Mouse (Mus musculus) neural tube, embryonic 11.5 days (tissue): ENCODE results near the gene Gm9821. TPM values are rescaled to one million over a fixed set of nuclear protein-coding genes. Genes with fewer than 3 reads are reported as not detected.
A peak's percentile ranks its signal among the peaks of the same experiment; 100 is the strongest.

Experiments used
- ATAC-seq: fragments of 200-750 bp; cut with Nextera tagmentation; 2 replicates; pipeline ENCODE4 v1.8.0; 2017; ENCODE audit warnings: moderate number of reproducible peaks, mild to moderate bottlenecking, moderate TSS enrichment, moderate library complexity; ENCODE audit not compliant: insufficient read depth, low FRiP score, low TSS enrichment
- DNase-seq: peaks from one replicate; pipeline ENCODE4 v3.0.0-alpha.2; 2015; ENCODE audit warnings: low spot score
- H3K27ac ChIP-seq: fragments of 300-500 bp; sonication (generic); 2 replicates; pipeline ENCODE4 v1.5.1; 2014; ENCODE audit warnings: low read depth, mild to moderate bottlenecking, low read length
- H3K27me3 ChIP-seq: fragments of 300-500 bp; sonication (generic); 2 replicates; pipeline ENCODE4 v1.6.1; 2014; ENCODE audit warnings: mild to moderate bottlenecking, low read length, mixed read lengths; ENCODE audit not compliant: control insufficient read depth, insufficient read depth
- H3K36me3 ChIP-seq: fragments of 300-500 bp; sonication (generic); 2 replicates; pipeline ENCODE4 v1.6.1; 2014; ENCODE audit warnings: mild to moderate bottlenecking, low read length, moderate library complexity, mixed read lengths; ENCODE audit not compliant: control insufficient read depth, insufficient read depth
- H3K4me1 ChIP-seq: fragments of 300-500 bp; sonication (generic); 2 replicates; pipeline ENCODE4 v1.6.1; 2014; ENCODE audit warnings: low read length, mixed read lengths; ENCODE audit not compliant: control insufficient read depth, insufficient read depth
- H3K4me2 ChIP-seq: fragments of 300-500 bp; sonication (generic); 2 replicates; pipeline ENCODE4 v1.6.1; 2014; ENCODE audit warnings: low read depth, mild to moderate bottlenecking, moderate library complexity
- H3K4me3 ChIP-seq: fragments of 300-500 bp; sonication (generic); 2 replicates; pipeline ENCODE4 v1.5.1; 2014; ENCODE audit warnings: low read depth, low read length
- H3K9ac ChIP-seq: fragments of 300-500 bp; sonication (generic); 2 replicates; pipeline ENCODE4 v1.6.1; 2014; ENCODE audit warnings: mild to moderate bottlenecking, low read length
- H3K9me3 ChIP-seq: fragments of 300-500 bp; sonication (generic); 2 replicates; pipeline ENCODE4 v1.6.1; 2016; ENCODE audit warnings: low read length; ENCODE audit not compliant: control insufficient read depth
- WGBS: fragments of 180-500 bp; shearing (Covaris S2); extraction: QIAGEN DNeasy Blood & Tissue Kit; methylation state at CpG from one replicate; pipeline ENCODE4 v1.1.7; 2014; 5-methylcytosine and 5-hydroxymethylcytosine counted together
- polyA plus RNA-seq: library from polyadenylated mRNA; unstranded; fragments of >200 nt; fragmentation: Nextera tagmentation; extraction: Ambion mirVana; gene quantifications from 2 replicates; pipeline ENCODE4 v1.2.1, GENCODE M21; 2014

Gm9821 gene
- polyA plus RNA-seq, 1 experiment from 2014 or later, result 0.58 TPM

- Histone ChIP-seq H3K4me2 (no peak overlapping the region), H3K9me3 (no peaks in the 10 kb centered on the region), H3K27me3 (no peaks in the 10 kb centered on the region), H3K4me1 (peaks cover 22% of the 10 kb centered on the region), H3K27ac (no peak overlapping the region), H3K9ac (no peak overlapping the region), H3K4me3 (no peak overlapping the region), H3K36me3 (no peaks in the 10 kb centered on the region)
- WGBS, result 47% methylated on average over 10 of the region's 10 CpGs
- no peak for ATAC-seq
- DNase-seq, result peak; percentile 44
Measured at GRCm38 (mm10) chr2:91958701-91959457, 13.4 kb downstream of the Gm9821 start.

DNA sequence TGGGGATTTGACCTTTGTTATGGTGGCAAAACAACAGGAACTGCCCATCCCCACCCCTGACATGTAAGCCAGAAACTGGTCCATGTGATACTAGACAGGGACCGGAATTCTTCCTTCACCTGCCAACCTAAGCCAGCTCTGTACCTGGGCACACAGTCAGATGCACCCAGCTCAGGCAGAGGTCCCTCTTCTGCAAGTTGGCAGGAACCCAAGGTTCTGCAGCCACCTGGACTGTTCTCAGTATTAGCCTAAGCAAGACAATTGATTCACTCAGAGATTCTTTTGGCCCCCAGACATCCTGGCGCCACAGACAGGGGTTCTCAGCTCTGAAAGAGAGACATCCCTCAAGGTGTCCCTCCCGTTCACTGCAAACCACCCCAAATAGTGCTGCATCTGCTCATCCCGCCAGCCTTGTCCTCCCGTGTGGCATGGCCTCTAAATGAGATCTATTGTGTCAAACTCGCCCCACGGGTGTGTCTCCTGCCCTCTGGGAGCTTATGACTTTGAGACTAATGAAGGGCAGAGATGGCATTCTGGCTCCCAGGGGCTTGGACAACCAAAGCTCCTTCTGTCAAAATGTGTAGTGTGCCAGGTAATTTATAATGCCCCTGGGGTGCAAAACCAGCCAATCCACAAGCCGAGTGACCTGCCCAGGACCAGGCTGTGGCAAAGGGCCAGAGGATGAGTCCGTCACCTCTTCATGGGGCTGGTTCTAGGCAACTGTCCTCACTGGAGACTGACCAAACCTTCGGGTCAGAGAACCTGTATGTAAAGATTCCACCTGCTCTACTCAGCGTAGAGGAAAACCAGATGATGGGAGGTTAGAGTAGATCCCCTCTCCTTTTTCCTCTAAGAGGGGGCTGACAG lies 14.3 kb downstream of the Gm9821 start:
- 77% methylated on average over 11 of the region's 11 CpGs for WGBS
- Histone ChIP-seq H3K4me3 (no peak overlapping the region), H3K4me1 (peaks cover 18% of the 10 kb centered on the region), H3K36me3 (no peaks in the 10 kb centered on the region), H3K27me3 (no peaks in the 10 kb centered on the region), H3K27ac (no peak overlapping the region), H3K9ac (no peak overlapping the region), H3K9me3 (no peaks in the 10 kb centered on the region), H3K4me2 (no peak overlapping the region)
- ATAC-seq (no peak), DNase-seq (no peak)

GRCm38 (mm10) chr2:91960459-91960858 lies 15.0 kb downstream of the Gm9821 start:
- DNase-seq (no peak), ATAC-seq (no peak)
- Histone ChIP-seq H3K9me3 (no peaks in the 10 kb centered on the region), H3K36me3 (no peaks in the 10 kb centered on the region), H3K4me3 (no peak overlapping the region), H3K4me2 (no peak overlapping the region), H3K9ac (no peak overlapping the region), H3K4me1 (peaks cover 18% of the 10 kb centered on the region), H3K27ac (no peak overlapping the region), H3K27me3 (no peaks in the 10 kb centered on the region)
- WGBS, result 98% methylated on average over 5 of the region's 5 CpGs

GRCm38 (mm10) chr2:91961901-91962761 lies 16.6 kb downstream of the Gm9821 start:
- WGBS, result 62% methylated on average over 4 of the region's 4 CpGs
- H3K36me3 ChIP-seq, result no peaks in the 10 kb centered on the region
- H3K4me1 ChIP-seq, result peaks cover 17% of the 10 kb centered on the region
- peak overlapping the region; percentile 68 for H3K4me2 ChIP-seq
- H3K27me3 ChIP-seq, result no peaks in the 10 kb centered on the region
- ATAC-seq, result no peak
- H3K9ac ChIP-seq, result peak overlapping the region; percentile 85
- H3K9me3 ChIP-seq, result no peaks in the 10 kb centered on the region
- no peak for DNase-seq
- peak overlapping the region; percentile 83 for H3K4me3 ChIP-seq
- H3K27ac ChIP-seq, result no peak overlapping the region

DNA sequence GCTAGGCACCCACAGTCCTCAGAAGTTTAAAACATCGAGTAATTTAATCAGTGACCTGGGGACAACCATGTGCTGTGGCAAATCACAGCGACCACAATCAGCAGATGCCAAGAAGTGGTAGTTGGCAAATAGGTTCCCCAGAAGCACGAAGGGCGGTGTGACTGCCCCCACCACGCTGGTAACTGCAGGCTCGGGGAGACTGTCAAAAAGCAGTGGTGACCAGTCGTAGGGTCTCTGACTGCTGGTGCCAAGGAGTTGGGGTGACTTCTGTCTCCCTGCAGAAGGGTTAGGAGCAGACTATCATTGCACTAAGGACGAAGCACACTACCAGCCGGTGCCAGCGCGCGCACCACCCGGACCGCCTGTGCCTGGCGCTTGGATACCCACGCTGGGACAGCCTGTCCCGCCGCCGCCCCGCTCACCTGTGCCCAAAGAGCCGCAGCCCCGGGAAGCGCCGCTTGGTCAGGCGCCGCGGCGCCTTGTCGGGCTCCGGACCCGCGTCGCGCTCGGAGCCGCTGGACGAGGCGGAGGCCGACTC lies 17.4 kb downstream of the Gm9821 start:
- H3K9me3 ChIP-seq, result no peaks in the 10 kb centered on the region
- peaks cover 15% of the 10 kb centered on the region for H3K4me1 ChIP-seq
- no peaks in the 10 kb centered on the region for H3K36me3 ChIP-seq
- H3K9ac ChIP-seq, result peak overlapping the region; percentile 85
- peak; percentile 28; the same call in 1 of the 2 replicates for ATAC-seq
- WGBS, result under 1% methylated on average over 37 of the region's 39 CpGs
- H3K4me3 ChIP-seq, result peak overlapping the region; percentile 83
- no peak for DNase-seq
- H3K27ac ChIP-seq, result peak overlapping the region; percentile 67
- peak overlapping the region; percentile 68 for H3K4me2 ChIP-seq
- H3K27me3 ChIP-seq, result no peaks in the 10 kb centered on the region

DNA sequence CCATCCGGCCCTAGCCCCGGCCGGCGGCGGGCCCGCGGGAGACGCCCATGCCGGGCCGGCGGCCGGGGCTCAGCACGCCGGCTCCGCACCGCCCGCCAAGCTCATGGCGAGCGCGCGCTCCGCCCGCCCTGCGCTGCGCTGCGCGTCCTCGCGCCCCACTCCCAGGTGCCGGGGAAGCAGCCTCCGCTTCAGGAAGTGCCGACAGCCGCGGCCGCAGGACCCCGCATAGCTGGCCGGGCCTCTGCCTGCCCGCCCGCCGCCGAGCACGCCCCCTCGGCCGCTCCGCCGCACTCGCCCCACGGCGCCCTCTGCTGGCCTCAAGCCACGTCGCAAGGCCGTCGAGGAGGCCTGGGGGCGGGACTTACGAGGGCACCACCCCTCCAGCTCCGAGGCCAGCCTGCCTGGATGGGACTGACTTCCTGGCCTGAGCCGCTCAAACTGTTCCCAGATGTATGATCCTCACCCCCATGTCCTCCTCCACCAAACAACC lies 18.0 kb downstream of the Gm9821 start:
- H3K27me3 ChIP-seq, result no peaks in the 10 kb centered on the region
- H3K9me3 ChIP-seq, result no peaks in the 10 kb centered on the region
- WGBS, result 0% methylated on average over 37 of the region's 57 CpGs
- peaks cover 15% of the 10 kb centered on the region for H3K4me1 ChIP-seq
- H3K4me2 ChIP-seq, result peak overlapping the region; percentile 68
- no peaks in the 10 kb centered on the region for H3K36me3 ChIP-seq
- peak; percentile 91 for ATAC-seq
- peak; percentile 96 for DNase-seq
- peak overlapping the region; percentile 67 for H3K27ac ChIP-seq
- H3K4me3 ChIP-seq, result peak overlapping the region; percentile 83
- H3K9ac ChIP-seq, result peak overlapping the region; percentile 85

GRCm38 (mm10) chr2:91964610-91965204 lies 19.2 kb downstream of the Gm9821 start:
- Histone ChIP-seq H3K27me3 (no peaks in the 10 kb centered on the region), H3K4me1 (peaks cover 15% of the 10 kb centered on the region), H3K9me3 (no peaks in the 10 kb centered on the region), H3K4me2 (no peak overlapping the region), H3K36me3 (no peaks in the 10 kb centered on the region), H3K4me3 (no peak overlapping the region), H3K27ac (no peak overlapping the region), H3K9ac (no peak overlapping the region)
- 72% methylated on average over 3 of the region's 3 CpGs for whole genome bisulfite sequencing
- DNase-seq (no peak), ATAC-seq (no peak)

DNA sequence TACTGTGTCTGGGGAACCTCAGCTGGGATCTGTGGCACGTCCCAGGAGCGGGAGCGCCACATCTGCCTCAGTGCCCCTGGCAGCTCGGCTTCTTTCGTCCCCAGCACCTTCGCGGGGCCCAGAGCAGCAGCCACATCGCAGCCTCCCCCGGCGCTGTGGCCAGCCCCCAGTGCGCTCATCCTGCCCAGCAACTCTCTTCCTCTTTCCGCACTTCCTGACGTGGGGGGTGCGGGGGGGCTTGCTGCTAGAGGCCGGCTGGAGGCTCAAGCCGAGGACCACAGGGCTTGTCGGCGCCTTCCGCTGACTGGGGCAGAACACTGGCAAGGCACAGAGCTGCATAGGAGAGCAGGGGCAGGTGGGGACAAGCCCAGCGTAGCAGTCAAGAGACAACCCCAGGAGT lies 19.9 kb downstream of the Gm9821 start:
- Histone ChIP-seq H3K9ac (peak overlapping the region; percentile 3; the same call in 1 of the 2 replicates), H3K27me3 (0 out of 2 replicates have a peak, but pooled peaks cover 1% of the 10 kb centered on the region), H3K27ac (no peak overlapping the region), H3K4me1 (peaks cover 12% of the 10 kb centered on the region), H3K4me2 (no peak overlapping the region), H3K9me3 (no peaks in the 10 kb centered on the region), H3K36me3 (no peaks in the 10 kb centered on the region), H3K4me3 (no peak overlapping the region)
- whole genome bisulfite sequencing, result 18% methylated on average over 20 of the region's 20 CpGs
- no peak for DNase-seq
- no peak for ATAC-seq
